Mouse (Mus musculus): ENCODE data around the gene Gmcl1.

DNA sequence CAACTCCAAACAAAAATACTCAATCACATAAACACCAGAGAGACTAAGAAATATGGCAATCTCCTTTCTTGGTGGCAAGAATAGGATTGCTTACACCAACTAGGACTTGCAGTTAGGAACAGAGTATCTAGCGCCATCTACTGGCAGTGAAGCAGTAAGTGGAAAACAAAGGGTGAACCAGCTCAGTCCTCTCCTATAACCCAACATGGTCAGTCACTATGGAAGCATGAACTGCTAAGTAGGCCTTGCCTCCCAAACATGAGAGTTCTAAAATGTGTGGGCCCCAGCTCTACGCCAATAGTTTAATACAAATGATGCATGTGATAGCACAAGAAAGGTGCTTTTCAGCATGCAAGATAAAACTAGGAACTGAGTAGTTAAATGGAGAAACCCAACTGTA lies 62.3 kb downstream of the Gmcl1 start:
- TF ChIP-seq CTCF (IDR thresholded peaks at IDR 0.05; ENCODE audit: extremely low read depth, insufficient read length, insufficient replicate concordance, low read depth, low read length) (no peak), POLR2A (IDR thresholded peaks at IDR 0.05; ENCODE audit: low read depth, low read length) (no peak)

All from small intestine, adult 2 months (tissue).